Mouse (Mus musculus) kidney, embryonic 16.5 days (tissue): ENCODE data around the gene Apmap. TPM values are rescaled to one million over a fixed set of nuclear protein-coding genes. Genes with fewer than 3 reads are reported as not detected.

Experiments used
- ATAC-seq: fragments of 200-750 bp; cut with Nextera tagmentation; 2 replicates; pipeline ENCODE4 v1.8.0; 2017; ENCODE audit warnings: moderate TSS enrichment; ENCODE audit not compliant: low FRiP score, low TSS enrichment
- H3K27ac ChIP-seq: fragments of 300-500 bp; sonication (generic); 2 replicates; pipeline ENCODE4 v1.5.1; 2014; ENCODE audit warnings: low read length
- H3K27me3 ChIP-seq: fragments of 300-500 bp; sonication (generic); 2 replicates; pipeline ENCODE4 v1.6.1; 2014; ENCODE audit warnings: low read length, control low read depth, mixed read lengths; ENCODE audit not compliant: insufficient read depth
- H3K36me3 ChIP-seq: fragments of 300-500 bp; sonication (generic); 2 replicates; pipeline ENCODE4 v1.6.1; 2014; ENCODE audit warnings: low read length, control low read depth, mixed read lengths; ENCODE audit not compliant: insufficient read depth
- H3K4me1 ChIP-seq: fragments of 300-500 bp; sonication (generic); 2 replicates; pipeline ENCODE4 v1.6.1; 2014; ENCODE audit warnings: low read length, control low read depth, mixed read lengths; ENCODE audit not compliant: insufficient read depth
- H3K4me2 ChIP-seq: fragments of 300-500 bp; sonication (generic); replicated peaks from 2 replicates; pipeline ENCODE4 v1.6.1; 2014; ENCODE audit warnings: low read depth, low read length
- H3K4me3 ChIP-seq: fragments of 300-500 bp; sonication (generic); 2 replicates; pipeline ENCODE4 v1.5.1; 2014; ENCODE audit warnings: mild to moderate bottlenecking, low read length
- H3K9ac ChIP-seq: fragments of 300-500 bp; sonication (generic); replicated peaks from 2 replicates; pipeline ENCODE4 v1.6.1; 2014; ENCODE audit warnings: low read length
- H3K9me3 ChIP-seq: fragments of 300-500 bp; sonication (generic); 2 replicates; pipeline ENCODE4 v1.6.1; 2016; ENCODE audit warnings: low read length, control low read depth
- WGBS: fragments of 180-500 bp; shearing (Covaris S2); extraction: QIAGEN DNeasy Blood & Tissue Kit; methylation state at CpG from one replicate; pipeline ENCODE4 v1.1.7; 2014; 5-methylcytosine and 5-hydroxymethylcytosine counted together
- polyA plus RNA-seq: library from polyadenylated mRNA; unstranded; fragments of >200 nt; fragmentation: Nextera tagmentation; extraction: Ambion mirVana; gene quantifications from 2 replicates; pipeline ENCODE4 v1.2.1, GENCODE M21; 2015

Gene Apmap
- polyA plus RNA-seq, 1 experiment from 2014 or later = 58.0 TPM

DNA sequence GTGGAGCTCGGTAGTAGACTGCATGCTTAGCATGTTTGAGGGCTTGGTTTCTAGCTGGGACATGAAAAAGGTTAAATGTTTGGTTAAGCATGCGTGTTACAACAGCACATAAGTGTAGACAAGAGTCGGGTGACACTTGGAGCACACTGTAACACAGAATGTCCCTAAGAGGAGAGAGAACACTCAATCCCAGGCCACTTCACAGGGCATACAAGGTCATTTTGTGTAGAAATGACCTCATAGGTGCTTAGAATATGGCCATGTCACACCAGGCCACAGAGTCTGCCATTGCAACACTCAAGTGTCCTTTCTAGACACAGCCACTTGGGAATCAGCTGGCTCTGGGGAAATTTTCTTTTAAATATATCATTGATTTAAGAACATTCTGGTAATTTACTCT lies 15.6 kb upstream of the Apmap start:
- H3K27ac ChIP-seq = no peak overlapping the region
- no peaks in the 10 kb centered on the region for H3K9me3 ChIP-seq
- H3K27me3 ChIP-seq = no peaks in the 10 kb centered on the region
- H3K9ac ChIP-seq = no peak overlapping the region
- no peak overlapping the region for H3K4me2 ChIP-seq
- ATAC-seq = no peak
- H3K36me3 ChIP-seq = no peaks in the 10 kb centered on the region
- H3K4me1 ChIP-seq = no peaks in the 10 kb centered on the region
- no peak overlapping the region for H3K4me3 ChIP-seq
- 90% methylated on average over 3 of the region's 3 CpGs for WGBS

DNA sequence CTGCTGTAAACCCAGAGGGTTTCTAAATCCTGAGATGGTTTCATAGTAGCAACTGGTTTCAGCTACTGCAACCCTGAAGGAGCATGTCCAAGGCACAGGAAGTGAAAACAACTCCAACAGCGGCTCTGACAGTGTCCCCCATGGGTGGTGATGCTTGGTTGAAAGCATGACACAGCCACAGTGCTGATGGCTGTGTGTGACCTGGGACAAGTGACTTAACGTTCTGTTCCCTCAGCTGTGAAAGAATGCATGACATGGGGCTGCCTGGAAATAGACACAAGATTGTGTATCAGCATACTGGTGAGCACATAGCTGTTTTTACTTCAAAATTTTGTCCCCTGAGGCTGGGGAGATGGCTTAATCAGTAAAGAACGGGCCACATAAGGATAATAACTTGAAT lies 13.3 kb upstream of the Apmap start:
- H3K4me1 ChIP-seq = no peaks in the 10 kb centered on the region
- H3K36me3 ChIP-seq = no peaks in the 10 kb centered on the region
- no peak overlapping the region for H3K27ac ChIP-seq
- ATAC-seq = no peak
- H3K9ac ChIP-seq = no peak overlapping the region
- no peaks in the 10 kb centered on the region for H3K27me3 ChIP-seq
- no peak overlapping the region for H3K4me3 ChIP-seq
- 62% methylated on average over 3 of the region's 3 CpGs for WGBS
- no peak overlapping the region for H3K4me2 ChIP-seq
- no peaks in the 10 kb centered on the region for H3K9me3 ChIP-seq

DNA sequence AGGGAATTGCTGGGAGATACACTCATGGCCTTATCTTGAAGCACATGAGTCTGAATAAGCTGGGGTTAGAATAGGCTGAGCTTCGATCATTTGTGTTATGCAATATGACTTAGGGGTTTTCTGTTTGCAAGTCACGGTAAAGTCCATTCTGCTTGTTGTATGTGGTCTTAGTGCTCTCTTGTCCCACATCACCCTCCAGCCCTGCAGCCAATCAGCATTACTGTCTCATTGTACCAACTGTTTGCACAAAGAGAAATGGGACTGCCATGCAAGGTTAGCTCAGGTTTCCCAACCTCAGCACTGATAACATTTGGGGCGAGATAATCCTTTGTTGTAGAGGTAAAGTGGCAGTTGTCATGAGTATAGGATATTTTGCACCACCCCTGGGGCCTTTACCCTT lies 1.7 kb upstream of the Apmap start:
- no peak overlapping the region for H3K9ac ChIP-seq
- no peaks in the 10 kb centered on the region for H3K9me3 ChIP-seq
- ATAC-seq = no peak
- peaks cover 10% of the 10 kb centered on the region for H3K4me1 ChIP-seq
- no peak overlapping the region for H3K4me2 ChIP-seq
- WGBS = 80% methylated on average over 3 of the region's 3 CpGs
- no peak overlapping the region for H3K4me3 ChIP-seq
- H3K36me3 ChIP-seq = no peaks in the 10 kb centered on the region
- H3K27me3 ChIP-seq = 0 out of 2 replicates have a peak, but pooled peaks cover 4% of the 10 kb centered on the region
- no peak overlapping the region for H3K27ac ChIP-seq

DNA sequence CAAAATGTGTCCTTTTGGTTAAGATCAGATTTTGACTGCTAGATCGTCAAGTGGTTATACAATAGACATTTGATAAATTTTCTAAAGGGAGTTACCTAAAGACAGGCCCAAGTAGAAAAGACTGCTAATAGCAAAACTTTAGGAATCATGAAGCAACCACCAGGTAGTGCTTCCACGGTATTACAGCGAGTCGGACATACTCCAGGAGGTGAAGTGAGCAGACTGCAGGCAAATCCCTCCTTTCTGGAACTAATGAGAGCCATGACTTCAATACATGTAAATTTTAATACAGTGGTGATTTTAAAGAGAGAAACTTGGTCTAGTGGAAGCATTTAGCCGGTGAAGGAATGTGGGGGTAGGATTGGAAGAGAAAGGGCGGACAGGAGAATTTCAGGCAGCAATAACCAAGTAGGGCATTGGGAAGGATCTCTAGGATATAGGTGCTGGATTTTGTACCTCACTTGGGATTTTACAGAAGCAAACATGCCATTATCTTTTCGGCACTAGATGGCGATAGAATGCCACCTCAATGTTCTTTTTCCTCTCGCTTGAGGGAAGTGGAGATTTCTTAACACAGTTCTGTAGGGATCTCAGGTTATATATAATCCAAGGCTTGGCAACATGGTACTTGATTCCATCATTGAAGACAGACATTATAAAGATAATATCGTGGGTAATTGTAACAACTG lies 649 bp upstream of the Apmap start:
- Histone ChIP-seq H3K27me3 (0 out of 2 replicates have a peak, but pooled peaks cover 4% of the 10 kb centered on the region), H3K4me1 (peaks cover 10% of the 10 kb centered on the region), H3K9ac (peak overlapping the region; percentile 78; the same call in 1 of the 2 replicates), H3K4me2 (peak overlapping the region; percentile 93), H3K27ac (peak overlapping the region; percentile 59), H3K4me3 (peak overlapping the region; percentile 79), H3K36me3 (no peaks in the 10 kb centered on the region), H3K9me3 (no peaks in the 10 kb centered on the region)
- ATAC-seq = peak; percentile 75
- WGBS = 1% methylated on average over 10 of the region's 10 CpGs

DNA sequence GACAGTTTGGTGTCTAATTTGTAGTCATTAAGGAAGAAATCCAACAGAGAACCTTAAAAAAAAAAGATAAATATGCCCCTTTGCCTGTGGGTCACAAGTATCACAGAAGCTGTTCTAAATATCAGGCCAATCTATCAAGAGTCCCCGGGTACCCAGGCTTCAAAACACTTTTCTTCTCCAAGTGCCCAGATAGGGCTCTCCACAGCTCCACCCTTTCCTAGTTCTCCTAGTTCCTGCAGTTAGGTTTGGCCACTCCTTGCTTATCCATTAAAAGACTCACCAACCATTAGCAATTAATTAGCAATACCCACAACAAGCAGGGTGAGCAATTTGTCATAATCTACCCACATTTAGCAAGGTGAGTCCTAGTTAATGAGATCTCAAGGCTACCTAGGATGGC lies 1.3 kb downstream of the Apmap start:
- Histone ChIP-seq H3K9me3 (no peaks in the 10 kb centered on the region), H3K36me3 (no peaks in the 10 kb centered on the region), H3K27ac (no peak overlapping the region), H3K4me3 (no peak overlapping the region), H3K27me3 (0 out of 2 replicates have a peak, but pooled peaks cover 4% of the 10 kb centered on the region), H3K9ac (no peak overlapping the region), H3K4me2 (peak overlapping the region; percentile 93; the same call in 1 of the 2 replicates), H3K4me1 (peaks cover 10% of the 10 kb centered on the region)
- WGBS = 83% methylated on average over 1 of the region's 1 CpGs
- ATAC-seq = no peak

DNA sequence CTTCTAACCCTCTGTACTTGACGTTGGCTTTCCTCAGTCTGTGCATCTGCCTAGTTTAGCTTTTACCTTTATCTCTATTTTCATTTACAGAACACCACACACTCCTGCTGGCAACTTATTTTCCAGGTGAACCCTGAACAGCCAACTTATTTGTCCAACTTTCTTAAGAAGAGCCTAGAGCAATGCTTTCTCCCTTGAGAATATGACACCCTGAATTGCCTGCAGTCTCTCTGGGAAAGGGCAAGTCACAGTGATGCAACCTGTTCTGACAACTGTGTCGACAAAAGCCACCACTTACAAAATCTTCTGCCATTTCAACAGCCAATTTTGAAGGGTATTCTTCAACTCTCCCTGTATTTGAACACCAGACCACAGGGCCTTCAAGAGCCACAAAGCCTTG lies 3.6 kb downstream of the Apmap start:
- H3K27me3 ChIP-seq = no peaks in the 10 kb centered on the region
- H3K4me3 ChIP-seq = no peak overlapping the region
- no peaks in the 10 kb centered on the region for H3K36me3 ChIP-seq
- no peak for ATAC-seq
- peaks cover 10% of the 10 kb centered on the region for H3K4me1 ChIP-seq
- no peak overlapping the region for H3K9ac ChIP-seq
- H3K9me3 ChIP-seq = no peaks in the 10 kb centered on the region
- WGBS = 81% methylated on average over 2 of the region's 2 CpGs
- no peak overlapping the region for H3K27ac ChIP-seq
- H3K4me2 ChIP-seq = no peak overlapping the region

DNA sequence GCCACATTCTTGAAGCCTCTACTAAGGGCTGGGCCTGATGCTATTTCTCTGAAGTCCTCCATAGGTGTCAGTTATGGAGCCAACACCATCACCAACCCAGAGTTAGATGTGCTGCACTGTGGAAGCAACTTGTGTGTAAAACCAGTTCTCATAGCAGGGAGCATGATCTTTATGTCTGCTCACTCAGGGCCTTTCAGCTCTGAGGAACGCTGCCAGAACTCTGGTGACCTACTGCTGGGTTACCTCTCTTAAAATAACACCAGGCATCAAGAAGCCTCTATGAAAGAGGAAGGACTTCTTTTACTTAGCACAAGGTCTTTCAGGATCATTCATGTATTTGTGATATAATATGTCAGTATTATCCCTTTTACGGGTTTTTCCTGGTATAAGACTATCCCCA lies 6.2 kb downstream of the Apmap start:
- ATAC-seq = no peak
- H3K36me3 ChIP-seq = no peaks in the 10 kb centered on the region
- H3K4me1 ChIP-seq = peaks cover 3% of the 10 kb centered on the region
- no peak overlapping the region for H3K9ac ChIP-seq
- no peak overlapping the region for H3K4me2 ChIP-seq
- H3K4me3 ChIP-seq = no peak overlapping the region
- no peaks in the 10 kb centered on the region for H3K27me3 ChIP-seq
- no peak overlapping the region for H3K27ac ChIP-seq
- no peaks in the 10 kb centered on the region for H3K9me3 ChIP-seq
- WGBS = 94% methylated on average over 2 of the region's 2 CpGs

DNA sequence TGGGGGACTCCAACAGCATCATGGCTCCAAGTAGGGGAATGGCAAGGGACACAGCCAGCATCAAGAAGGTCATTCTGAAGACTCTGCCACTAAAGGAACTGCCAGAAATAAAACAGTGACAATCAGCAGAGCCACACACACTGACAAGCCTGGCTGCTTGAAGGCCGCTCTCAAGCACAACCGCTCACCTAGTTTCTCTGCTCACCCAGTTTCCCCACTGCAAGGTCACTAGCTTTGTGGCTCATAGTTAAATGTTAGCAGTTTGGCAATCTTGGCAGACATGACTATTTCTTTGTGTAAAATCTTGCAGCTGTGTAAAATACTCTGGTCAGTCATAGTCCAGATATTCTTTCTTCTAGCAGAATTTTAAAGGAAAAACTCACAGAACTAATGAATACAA lies 8.1 kb downstream of the Apmap start:
- Histone ChIP-seq H3K9me3 (no peaks in the 10 kb centered on the region), H3K4me2 (no peak overlapping the region), H3K36me3 (no peaks in the 10 kb centered on the region), H3K4me3 (no peak overlapping the region), H3K4me1 (no peaks in the 10 kb centered on the region), H3K27me3 (no peaks in the 10 kb centered on the region), H3K9ac (no peak overlapping the region), H3K27ac (no peak overlapping the region)
- 100% methylated on average over 2 of the region's 2 CpGs for WGBS
- no peak for ATAC-seq

DNA sequence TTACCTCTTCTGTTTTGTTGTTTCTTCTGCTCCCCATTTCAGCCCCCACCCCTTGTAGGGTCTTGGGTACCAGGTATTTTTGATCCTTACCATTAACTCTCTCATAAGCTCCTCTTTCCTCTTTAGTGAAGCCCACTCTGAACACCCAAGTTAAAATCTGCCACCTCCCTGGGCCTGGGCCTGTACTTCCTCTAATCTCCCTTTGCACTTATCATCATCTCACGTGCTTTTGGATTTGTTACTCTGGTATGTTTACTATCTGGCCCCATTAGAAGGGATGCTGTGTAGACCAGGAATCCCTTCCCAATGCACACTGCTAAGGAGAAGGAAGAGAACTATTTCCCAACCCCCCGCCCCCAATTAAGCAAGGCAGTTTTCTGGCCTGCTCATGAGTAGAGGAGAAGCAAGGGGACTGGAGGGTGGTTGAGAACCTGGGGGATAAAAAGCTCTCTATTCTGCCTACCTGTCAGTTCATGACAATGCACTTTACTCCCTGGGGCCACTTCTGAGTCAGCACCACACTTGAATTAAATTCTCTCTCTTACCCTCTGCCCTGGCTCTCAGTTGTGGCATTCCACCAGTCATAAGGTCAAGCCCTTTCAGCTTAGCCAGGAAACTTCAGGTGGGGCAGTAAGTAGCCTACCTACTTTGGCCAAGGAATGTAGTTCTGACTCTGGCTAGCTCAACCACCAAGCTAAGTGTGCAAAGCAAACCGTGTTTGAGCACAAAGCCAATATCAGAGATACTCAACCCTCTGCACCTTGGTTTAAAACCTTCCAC lies 12.8 kb downstream of the Apmap start:
- ATAC-seq = no peak
- Histone ChIP-seq H3K27me3 (no peaks in the 10 kb centered on the region), H3K4me3 (no peak overlapping the region), H3K4me1 (no peaks in the 10 kb centered on the region), H3K27ac (no peak overlapping the region), H3K4me2 (no peak overlapping the region), H3K36me3 (no peaks in the 10 kb centered on the region), H3K9me3 (no peaks in the 10 kb centered on the region), H3K9ac (no peak overlapping the region)
- WGBS = 93% methylated on average over 3 of the region's 3 CpGs

DNA sequence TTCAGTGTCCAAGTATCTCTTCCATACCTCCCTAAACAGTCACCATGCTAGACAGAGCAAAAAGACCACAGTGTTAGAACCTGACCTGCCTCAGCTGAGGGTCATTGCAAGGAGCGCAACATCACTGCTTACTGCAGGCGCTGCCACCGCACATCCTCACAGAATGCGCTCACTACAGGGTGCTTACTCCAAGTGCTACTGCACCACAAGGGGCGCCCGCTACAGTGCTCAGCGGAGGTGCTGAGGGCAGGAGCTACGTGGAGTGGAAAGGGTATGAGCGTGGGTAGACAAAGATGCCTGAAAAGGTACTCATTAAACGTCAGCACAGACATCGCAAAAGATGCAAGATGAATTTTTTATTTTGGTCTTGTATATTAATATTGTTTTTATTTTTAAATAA lies 19.3 kb downstream of the Apmap start:
- H3K36me3 ChIP-seq = peaks cover 29% of the 10 kb centered on the region; the same call in 1 of the 2 replicates
- no peak overlapping the region for H3K4me2 ChIP-seq
- no peak overlapping the region for H3K27ac ChIP-seq
- H3K9me3 ChIP-seq = no peaks in the 10 kb centered on the region
- WGBS = 85% methylated on average over 11 of the region's 11 CpGs
- H3K27me3 ChIP-seq = no peaks in the 10 kb centered on the region
- ATAC-seq = no peak
- no peaks in the 10 kb centered on the region for H3K4me1 ChIP-seq
- no peak overlapping the region for H3K4me3 ChIP-seq
- H3K9ac ChIP-seq = no peak overlapping the region
